10 mouse cellular contexts compared by ENCODE assay signal in genomic region chr6:38224079-38224478, GRCm38 (mm10). TPM values are rescaled to one million over a fixed set of nuclear protein-coding genes. Genes with fewer than 3 reads are reported as not detected.
A peak's percentile ranks its signal among the peaks of the same experiment; 100 is the strongest.
DNase-seq lines count a peak whose midpoint lies in the region; ATAC-seq and TF ChIP-seq lines count a peak whose summit lies in the region.
"Had no signal": no experiment of that assay in that cellular context is flagged by ENCODE, and none has a peak within 500 bp of the region (broad histone marks: within the 10 kb centered on the region; RNA-seq: fewer than 3 reads in every experiment).

No protein-coding gene starts in this region.

- no peaks in the 10 kb centered on the region for H3K9me3 ChIP-seq in forebrain, embryonic 13.5 days (replicated peaks)
- no peaks in the 10 kb centered on the region for H3K9me3 ChIP-seq in midbrain, embryonic 12.5 days
- peaks cover 5% of the 10 kb centered on the region; the same call in 1 of the 2 replicates for H3K9me3 ChIP-seq in heart, embryonic 12.5 days (replicated peaks)
- H3K9me3 ChIP-seq: G1E had no signal

- peak; percentile 70 for ATAC-seq in forebrain, embryonic 13.5 days
- peak; percentile 86 for ATAC-seq in midbrain, embryonic 12.5 days (ENCODE audit: low FRiP score, low read depth)
- ATAC-seq in heart, embryonic 12.5 days (ENCODE audit: insufficient number of reproducible peaks, low FRiP score) = no peak

- no peak overlapping the region for H3K9ac ChIP-seq in forebrain, embryonic 13.5 days
- H3K9ac ChIP-seq in midbrain, embryonic 12.5 days (replicated peaks) = no peak overlapping the region
- no peak overlapping the region for H3K9ac ChIP-seq in heart, embryonic 12.5 days

- 23% methylated on average over 1 of the region's 1 CpGs for WGBS in forebrain, embryonic 13.5 days
- 24% methylated on average over 1 of the region's 1 CpGs for WGBS in midbrain, embryonic 12.5 days
- 26% methylated on average over 1 of the region's 1 CpGs for WGBS in heart, embryonic 12.5 days
- 84% methylated on average over 1 of the region's 1 CpGs for WGBS in cerebellum, adult 2 months

- H3K27ac ChIP-seq in forebrain, embryonic 13.5 days = no peak overlapping the region
- H3K27ac ChIP-seq in midbrain, embryonic 12.5 days (replicated peaks) = peak overlapping the region; percentile 56; the same call in 1 of the 2 replicates
- no peak overlapping the region for H3K27ac ChIP-seq in heart, embryonic 12.5 days (ENCODE audit: poor library complexity, severe bottlenecking)
- no peak overlapping the region for H3K27ac ChIP-seq in cerebellum, adult 2 months (ENCODE audit: insufficient read depth, low read length)

- no peak overlapping the region for H3K4me2 ChIP-seq in forebrain, embryonic 13.5 days
- no peak overlapping the region; the same call in 1 of the 2 replicates for H3K4me2 ChIP-seq in midbrain, embryonic 12.5 days (replicated peaks)
- H3K4me2 ChIP-seq in heart, embryonic 12.5 days = no peak overlapping the region
- H3K4me2 ChIP-seq: liver, embryonic 11.5 days had no signal

- TF ChIP-seq CTCF in cerebellum, adult 2 months (IDR thresholded peaks at IDR 0.05; ENCODE audit: borderline replicate concordance, insufficient read depth, low read depth, low read length) = no peak

- no peak overlapping the region for H3K4me3 ChIP-seq in forebrain, embryonic 13.5 days
- no peak overlapping the region for H3K4me3 ChIP-seq in midbrain, embryonic 12.5 days
- H3K4me3 ChIP-seq in heart, embryonic 12.5 days = no peak overlapping the region
- no peak overlapping the region for H3K4me3 ChIP-seq in cerebellum, adult 2 months (replicated peaks; ENCODE audit: insufficient read depth, low read depth, low read length)

- DNase-seq in 3134 (ENCODE audit: extremely low read depth, insufficient read length, low spot score) (peak; percentile 75), A20 (ENCODE audit: low read depth, low spot score) (peak; percentile 26)
- no peak for DNase-seq in spleen, postnatal 36 days (ENCODE audit: low spot score in 2 of 2)
- DNase-seq in cerebellum, adult 2 months = no peak
- DNase-seq: thymus, adult 2 months had no signal

- TF ChIP-seq POLR2A in cerebellum, adult 2 months (IDR thresholded peaks at IDR 0.05; ENCODE audit: borderline replicate concordance, insufficient read depth, low read length) = no peak

- H3K4me1 ChIP-seq in forebrain, embryonic 13.5 days = peaks cover 19% of the 10 kb centered on the region
- peaks cover 15% of the 10 kb centered on the region for H3K4me1 ChIP-seq in midbrain, embryonic 12.5 days
- H3K4me1 ChIP-seq in heart, embryonic 12.5 days (replicated peaks) = peaks cover 11% of the 10 kb centered on the region; the same call in 1 of the 2 replicates
- peaks cover 21% of the 10 kb centered on the region for H3K4me1 ChIP-seq in cerebellum, adult 2 months (ENCODE audit: control insufficient read depth, insufficient read depth, low read length)

- peaks cover under 1% of the 10 kb centered on the region; the same call in 1 of the 2 replicates for H3K36me3 ChIP-seq in forebrain, embryonic 13.5 days (ENCODE audit: poor library complexity, severe bottlenecking)
- no peaks in the 10 kb centered on the region; the same call in 1 of the 2 replicates for H3K36me3 ChIP-seq in midbrain, embryonic 12.5 days
- H3K36me3 ChIP-seq in heart, embryonic 12.5 days = no peaks in the 10 kb centered on the region; the same call in 1 of the 2 replicates
- H3K36me3 ChIP-seq: G1E had no signal

- no peaks in the 10 kb centered on the region for H3K27me3 ChIP-seq in forebrain, embryonic 13.5 days
- no peaks in the 10 kb centered on the region for H3K27me3 ChIP-seq in midbrain, embryonic 12.5 days
- H3K27me3 ChIP-seq in heart, embryonic 12.5 days (replicated peaks) = no peaks in the 10 kb centered on the region
- no peaks in the 10 kb centered on the region for H3K27me3 ChIP-seq in cerebellum, adult 2 months (ENCODE audit: control insufficient read depth, insufficient read depth, low read length)

RNA-seq across cellular contexts. Expression of gene D630045J12Rik, which starts 29.7 kb away (rescaled TPM):
- 10.9 and 12.4 TPM in 2 replicates for polyA plus RNA-seq in forebrain, embryonic 13.5 days (2015; fragmentation: Nextera tagmentation; extraction: Ambion mirVana)
- 11.7 and 13.7 TPM in 2 replicates for polyA plus RNA-seq in midbrain, embryonic 12.5 days (2016; fragmentation: Nextera tagmentation; extraction: Ambion mirVana)
- 2.6 and 3.0 TPM in 2 replicates for polyA plus RNA-seq in heart, embryonic 12.5 days (2016; fragmentation: Nextera tagmentation; extraction: Ambion mirVana)
- 15.9 TPM in 2 replicates for polyA plus RNA-seq in cerebellum, adult 2 months (2012; rRNA removed)

Comparison
In these comparisons a context has a peak if more than half of its experiments do, and no peak if none do; other contexts are left out.
1. DNase-seq: peak in 3134 (single experiment) and A20 (single experiment); none in spleen, postnatal 36 days (0 of 2) and cerebellum, adult 2 months (0 of 2).